Mouse (Mus musculus): ENCODE results near the gene Zdhhc22.

DNA sequence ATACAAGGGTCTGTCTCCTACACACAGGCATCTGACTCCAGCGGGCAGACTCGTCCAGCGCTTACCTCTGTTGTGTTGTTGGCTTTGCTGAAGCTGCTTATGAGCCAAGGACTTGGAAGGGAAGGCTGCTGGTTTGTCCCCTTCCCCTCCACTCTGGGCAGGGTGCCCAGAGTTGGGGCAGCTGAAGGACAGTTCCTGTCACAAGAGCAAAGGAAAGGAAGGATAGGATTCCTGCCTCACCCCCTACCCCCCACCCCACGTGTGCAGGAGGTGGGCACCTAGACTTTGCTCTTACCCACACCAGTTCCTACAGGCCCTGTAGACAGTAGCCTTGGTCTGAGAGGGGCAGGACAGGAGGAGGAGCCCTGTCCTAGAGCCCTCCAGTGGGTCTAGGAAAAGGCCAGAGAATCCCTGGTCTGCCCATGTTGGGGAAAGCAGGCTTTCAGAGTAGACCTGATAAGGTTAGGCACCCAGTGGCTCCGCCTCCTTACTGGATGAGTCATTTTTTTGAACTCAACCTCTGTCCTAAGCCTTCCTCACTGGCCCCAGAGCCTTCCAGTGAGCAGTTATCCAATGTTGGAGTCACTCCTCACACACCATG lies 41.0 kb upstream of the Zdhhc22 start:
- TF ChIP-seq CHD2 (IDR thresholded peaks at IDR 0.05; ENCODE audit: low read length) = no peak
- no peak for TF ChIP-seq ETS1 (conservative IDR thresholded peaks at IDR 0.05; ENCODE audit: low read depth, low read length)
- TF ChIP-seq MAZ (IDR thresholded peaks at IDR 0.05; ENCODE audit: low read depth, low read length) = no peak
- no peak for TF ChIP-seq NELFE (IDR thresholded peaks at IDR 0.05; ENCODE audit: low read depth, low read length)
